Mouse (Mus musculus): ENCODE measurements around the gene Enpp3. TPM values are rescaled to one million over a fixed set of nuclear protein-coding genes. Genes with fewer than 3 reads are reported as not detected.

The Enpp3 gene
- total RNA-seq, 2 experiments from 2014 or later = 0.91 to 2.0 TPM

DNA sequence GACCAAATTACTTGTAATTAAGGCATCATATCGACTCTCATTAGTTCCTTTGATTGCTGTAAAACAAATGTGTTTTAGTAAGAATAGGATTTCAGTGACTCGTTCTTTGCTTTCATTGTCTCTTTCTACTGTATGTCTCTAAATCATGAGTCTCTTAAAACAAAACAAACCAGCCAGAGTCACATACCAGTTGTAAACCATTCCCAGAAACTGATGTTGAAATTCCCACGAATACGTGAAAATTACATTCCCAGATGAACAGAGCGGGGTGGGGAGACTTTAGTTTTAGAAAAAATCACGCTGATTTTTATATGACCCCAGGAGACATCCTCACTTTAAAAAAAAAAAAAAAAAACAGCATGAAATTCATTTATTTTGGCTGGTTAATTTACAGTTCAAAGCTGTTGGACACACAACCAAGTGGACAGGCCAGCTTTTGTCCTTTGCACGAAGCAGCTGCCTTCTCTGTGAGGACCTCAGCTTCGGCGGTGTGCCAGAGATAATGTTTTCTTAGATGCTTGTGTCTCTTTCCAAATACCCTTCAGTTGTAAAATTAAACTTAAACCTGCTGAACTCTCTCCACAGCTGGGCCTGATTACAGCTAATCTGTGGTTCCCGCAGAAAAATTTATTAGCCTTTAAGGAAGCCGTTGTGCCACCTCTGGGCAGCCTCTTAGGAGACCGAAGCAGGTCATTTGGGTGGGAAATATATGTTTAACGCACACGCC lies 64.5 kb downstream of the Enpp3 start:
- intact Hi-C loops (cut with DNase I) = no loop called here

DNA sequence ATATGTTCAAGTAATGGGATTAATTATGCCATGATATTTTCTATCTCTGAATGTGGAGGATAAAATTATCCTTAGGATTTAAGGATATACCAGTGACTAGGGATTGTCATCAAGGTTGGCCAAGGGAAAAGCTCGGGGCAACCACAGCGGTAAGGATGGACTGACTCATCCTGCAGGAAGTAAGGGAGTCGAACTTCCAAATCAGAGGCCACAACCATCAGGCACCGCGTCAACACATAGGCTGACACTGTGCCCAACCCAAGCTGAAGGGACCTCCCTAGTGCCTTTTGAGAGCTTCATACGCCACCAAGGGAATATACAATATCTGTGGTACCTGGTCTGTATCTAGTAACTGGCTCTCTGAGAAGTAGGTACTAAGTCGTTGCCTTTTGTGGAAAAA lies 73.1 kb downstream of the Enpp3 start:
- no peak for DNase-seq (ENCODE audit: extremely low spot score in 1 of 2, low spot score in 2 of 2)
- intact Hi-C loops (cut with DNase I) = no loop called here

More for the DNA sequence above, 64.5 kb downstream of the Enpp3 start:
- peak in 1 of 2 experiments; percentile 78 for DNase-seq (ENCODE audit: extremely low spot score in 1 of 2, low spot score in 2 of 2)

- no peak for DNase-seq (ENCODE audit: extremely low spot score in 1 of 2, low spot score in 2 of 2)
- intact Hi-C loops (cut with DNase I) = no loop called here
Measured at GRCm38 (mm10) chr10:24767695-24768094, 74.9 kb downstream of the Enpp3 start.

- intact Hi-C loops (cut with DNase I) = no loop called here
- no peak for DNase-seq (ENCODE audit: extremely low spot score in 1 of 2, low spot score in 2 of 2)
Measured at GRCm38 (mm10) chr10:24766061-24766460, 76.6 kb downstream of the Enpp3 start.

- intact Hi-C loops (cut with DNase I) = no loop called here
- DNase-seq (ENCODE audit: extremely low spot score in 1 of 2, low spot score in 2 of 2) = no peak
Measured at GRCm38 (mm10) chr10:24765151-24765755, 77.4 kb downstream of the Enpp3 start.

DNA sequence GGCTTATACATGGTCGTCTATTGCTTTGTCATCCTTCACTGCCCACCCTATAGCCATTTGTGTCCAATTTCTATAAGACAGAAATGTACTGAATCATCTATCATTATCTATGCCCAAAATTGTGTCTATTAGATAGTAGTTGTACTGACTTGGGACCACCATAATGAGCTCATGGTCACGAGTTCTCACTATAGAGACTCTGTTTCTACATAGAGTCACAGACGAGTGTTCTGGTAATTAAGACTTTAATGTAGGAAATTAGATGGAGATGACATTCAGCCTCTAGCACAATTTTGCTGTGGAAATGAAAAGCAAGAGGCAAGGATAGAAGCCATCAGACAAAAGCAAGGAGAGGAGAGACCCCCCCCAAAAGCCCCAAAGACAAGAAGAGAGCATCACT lies 78.0 kb downstream of the Enpp3 start:
- no peak for DNase-seq (ENCODE audit: extremely low spot score in 1 of 2, low spot score in 2 of 2)
- intact Hi-C loops (cut with DNase I) = no loop called here

DNA sequence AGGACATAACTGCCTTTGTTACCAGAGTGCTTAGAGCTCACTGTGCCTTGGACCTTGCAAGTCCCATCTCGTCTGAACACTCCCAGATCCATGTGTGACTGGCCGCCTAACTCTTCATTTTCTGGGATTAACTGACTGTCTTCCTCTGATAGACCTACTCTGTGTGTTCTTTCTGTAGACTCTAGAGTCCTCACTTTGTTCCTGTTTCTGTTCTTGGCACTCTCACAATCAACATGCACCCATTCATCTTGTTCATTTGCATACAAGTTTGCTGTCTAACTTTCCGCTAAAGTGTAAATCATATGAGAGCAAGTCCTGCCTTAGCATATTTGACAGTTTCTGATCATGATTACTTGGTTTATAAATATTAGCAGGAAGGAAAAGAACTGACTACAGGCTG lies 79.4 kb downstream of the Enpp3 start:
- intact Hi-C loops (cut with DNase I) = no loop called here
- DNase-seq (ENCODE audit: extremely low spot score in 1 of 2, low spot score in 2 of 2) = no peak

GRCm38 (mm10) chr10:24758326-24758915 lies 84.2 kb downstream of the Enpp3 start:
- intact Hi-C loops (cut with DNase I) = no loop called here
- DNase-seq (ENCODE audit: extremely low spot score in 1 of 2, low spot score in 2 of 2) = no peak

DNA sequence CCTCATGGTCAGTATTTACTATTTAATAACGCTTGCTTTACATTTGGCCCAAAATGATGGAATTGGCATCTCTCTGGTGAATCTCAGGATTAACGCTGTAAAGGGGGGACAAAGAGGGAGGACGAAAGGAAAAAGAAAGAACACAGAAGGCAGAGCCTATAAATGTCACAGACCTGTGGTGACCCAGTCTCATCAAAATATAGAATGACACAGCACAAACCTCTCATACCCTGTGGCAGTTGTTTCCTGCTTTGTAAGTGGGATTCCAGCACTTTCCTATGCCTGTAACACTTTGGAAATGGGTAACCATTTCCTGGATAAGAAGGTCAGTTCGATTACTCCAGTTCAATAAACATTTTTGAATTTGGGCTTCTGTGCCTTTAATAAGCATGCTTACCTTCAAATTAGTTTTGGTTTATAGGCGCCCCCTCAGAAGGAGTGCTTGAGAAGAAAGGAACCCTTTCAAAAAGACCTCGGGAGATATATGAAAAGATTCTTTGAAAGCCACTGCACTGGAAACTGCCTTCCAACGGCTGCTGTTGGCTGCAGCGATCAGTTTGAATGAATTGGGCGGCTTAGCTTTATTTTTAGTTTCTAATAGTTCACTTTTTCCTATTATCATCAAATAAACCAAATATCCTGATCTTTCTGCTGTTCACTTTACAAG lies 87.6 kb downstream of the Enpp3 start:
- DNase-seq (ENCODE audit: extremely low spot score in 1 of 2, low spot score in 2 of 2) = no peak
- intact Hi-C loops (cut with DNase I) = no loop called here

GRCm38 (mm10) chr10:24754251-24754835 lies 88.3 kb downstream of the Enpp3 start:
- DNase-seq (ENCODE audit: extremely low spot score in 1 of 2, low spot score in 2 of 2) = no peak
- intact Hi-C loops (cut with DNase I) = no loop called here

GRCm38 (mm10) chr10:24753536-24754250 lies 88.9 kb downstream of the Enpp3 start:
- no peak for DNase-seq (ENCODE audit: extremely low spot score in 1 of 2, low spot score in 2 of 2)
- intact Hi-C loops (cut with DNase I) = no loop called here

DNA sequence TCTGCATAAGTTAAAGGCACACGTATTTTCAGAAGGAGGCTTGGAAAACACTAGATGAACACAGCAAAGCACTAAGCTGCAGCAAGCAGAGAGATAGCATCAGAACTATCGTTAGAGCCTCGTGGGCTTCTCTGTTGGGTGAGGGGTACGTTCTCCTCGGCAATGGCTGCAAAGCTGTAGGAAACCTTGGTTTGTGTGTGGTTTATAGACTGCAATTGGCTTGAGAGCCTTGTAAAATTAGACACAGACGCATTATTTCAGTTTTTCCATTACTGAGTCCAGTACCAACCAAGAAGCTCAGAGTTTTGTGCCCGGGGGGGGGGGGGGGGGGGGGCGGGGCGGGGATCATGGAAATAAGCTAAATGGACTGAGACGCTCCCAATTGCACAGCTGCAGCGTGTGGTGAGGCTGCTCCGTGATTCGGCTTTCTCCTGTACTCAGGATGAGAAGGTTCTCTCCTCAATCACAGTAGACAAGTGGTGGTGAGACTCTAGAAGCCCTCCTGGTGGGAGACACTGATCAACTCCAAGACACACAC lies 99.6 kb downstream of the Enpp3 start:
- intact Hi-C loops (cut with DNase I) = no loop called here
- no peak for DNase-seq (ENCODE audit: extremely low spot score in 1 of 2, low spot score in 2 of 2)

DNA sequence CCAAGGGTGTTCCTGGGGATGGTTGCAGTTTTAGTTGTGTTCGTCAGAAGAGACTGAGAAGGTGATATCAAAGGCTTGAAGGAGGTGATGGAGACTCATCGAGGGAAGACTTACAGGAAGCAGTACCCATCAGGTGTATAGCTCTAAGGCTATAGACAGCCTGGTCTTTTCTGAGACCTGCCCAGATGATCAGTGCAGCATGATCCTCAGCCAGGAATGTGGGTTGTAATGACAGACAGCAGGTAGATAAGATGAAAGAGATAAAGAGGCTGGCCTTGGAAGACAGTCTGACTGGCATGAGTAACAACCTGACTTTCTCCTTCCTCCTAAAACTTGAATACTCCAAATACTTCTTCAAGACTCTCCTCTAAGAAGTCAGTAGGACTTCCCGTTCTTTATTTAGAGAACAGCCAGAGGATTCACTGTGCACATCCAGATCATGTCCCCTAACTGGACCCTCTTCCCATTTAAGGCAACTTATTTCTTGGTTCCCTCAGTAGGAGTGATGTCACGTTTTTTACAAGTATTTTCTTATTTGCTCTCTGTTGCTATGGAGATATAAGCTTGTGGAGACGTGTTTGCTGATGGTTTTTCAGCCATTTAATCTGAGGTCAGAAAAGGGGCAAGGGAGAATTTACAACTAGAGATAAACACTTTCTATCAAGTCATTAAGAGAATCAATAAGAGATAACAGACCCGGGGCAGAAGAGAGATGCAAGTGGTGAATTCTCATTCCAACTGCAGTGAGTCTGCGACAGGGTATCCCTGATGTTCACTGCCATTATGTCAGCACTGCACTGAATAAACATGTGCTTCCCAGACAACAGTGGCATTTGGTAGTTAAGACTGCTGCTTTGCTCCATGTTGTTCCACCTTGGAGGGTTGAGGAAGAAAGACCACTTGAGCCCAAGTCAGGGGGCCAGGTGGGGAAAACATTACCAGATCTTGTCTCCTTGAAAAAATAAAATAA lies 101.1 kb downstream of the Enpp3 start:
- intact Hi-C loops (cut with DNase I) = no loop called here
- no peak for DNase-seq (ENCODE audit: extremely low spot score in 1 of 2, low spot score in 2 of 2)

DNA sequence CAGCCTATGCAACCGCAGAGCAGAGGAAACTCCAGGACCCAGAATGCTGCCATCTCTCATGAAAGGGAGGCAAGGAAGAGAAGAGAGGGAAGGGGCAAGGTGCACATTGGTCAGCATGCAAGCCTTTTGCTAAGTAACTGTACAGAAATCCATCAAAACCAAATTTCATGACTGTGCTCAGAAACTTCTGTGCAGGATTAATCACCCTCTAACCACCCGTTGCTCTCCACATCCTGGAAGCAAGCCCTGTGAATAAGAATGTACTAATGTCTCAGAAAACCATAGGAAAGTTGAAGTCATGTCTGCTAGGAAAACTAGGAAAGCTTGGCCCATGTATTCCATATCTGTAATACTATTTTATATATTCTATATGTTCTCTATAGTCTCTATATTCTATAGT lies 103.5 kb downstream of the Enpp3 start:
- no peak for DNase-seq (ENCODE audit: extremely low spot score in 1 of 2, low spot score in 2 of 2)
- intact Hi-C loops (cut with DNase I) = no loop called here

DNA sequence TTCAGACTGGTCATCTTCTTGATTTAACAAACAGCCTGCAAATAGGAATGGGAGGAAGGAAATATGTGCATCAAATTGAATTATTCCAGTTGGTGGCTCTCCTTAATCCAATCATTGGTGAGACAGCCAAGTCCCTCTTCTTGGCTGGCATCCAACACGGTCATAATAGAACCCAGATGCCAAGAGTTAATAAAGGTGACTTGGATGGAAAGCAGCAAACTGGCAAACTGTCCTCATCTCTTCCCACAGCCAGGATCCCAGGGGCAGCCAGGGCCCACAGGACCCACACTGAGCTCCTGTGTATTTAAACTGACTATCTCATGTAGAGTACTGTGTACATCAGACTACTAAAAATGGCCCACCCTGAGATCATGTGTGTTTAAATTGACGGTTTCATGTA lies 104.2 kb downstream of the Enpp3 start:
- intact Hi-C loops (cut with DNase I) = no loop called here
- DNase-seq (ENCODE audit: extremely low spot score in 1 of 2, low spot score in 2 of 2) = no peak

GRCm38 (mm10) chr10:24735027-24735777 lies 107.4 kb downstream of the Enpp3 start:
- intact Hi-C loops (cut with DNase I) = no loop called here
- no peak for DNase-seq (ENCODE audit: extremely low spot score in 1 of 2, low spot score in 2 of 2)

DNA sequence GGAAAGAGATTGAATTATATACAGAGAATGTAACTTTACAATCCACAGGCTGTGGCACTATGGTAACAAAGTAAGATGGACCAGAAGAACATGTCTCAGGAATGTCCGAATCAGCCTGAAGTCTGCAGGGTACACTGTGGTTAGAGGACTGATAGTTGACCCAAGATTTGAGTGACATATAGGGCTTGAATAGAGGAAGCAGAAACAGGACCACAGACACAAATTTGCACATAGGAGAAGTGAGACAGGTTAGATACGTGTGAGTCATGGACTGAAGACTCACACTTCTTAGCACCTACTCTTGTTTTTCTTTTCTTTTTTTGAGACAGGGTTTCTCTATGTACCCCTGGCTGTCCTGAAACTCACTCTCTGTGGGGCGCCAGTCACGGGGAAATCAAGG lies 115.1 kb downstream of the Enpp3 start:
- intact Hi-C loops (cut with DNase I) = no loop called here

More for the DNA sequence above, 115.1 kb downstream of the Enpp3 start:
- DNase-seq (ENCODE audit: extremely low spot score in 1 of 2, low spot score in 2 of 2) = no peak
